Mouse (Mus musculus) stomach, postnatal 0 days (tissue): ENCODE measurements around the gene Ugt3a2. TPM values are rescaled to one million over a fixed set of nuclear protein-coding genes. Genes with fewer than 3 reads are reported as not detected.

Source experiments
- ATAC-seq: fragments of 200-750 bp; cut with Nextera tagmentation; 2 replicates; pipeline ENCODE4 v1.8.0; 2017; ENCODE audit not compliant: low FRiP score, low TSS enrichment
- DNase-seq: peaks from one replicate; pipeline ENCODE4 v3.0.0-alpha.2; 2016; ENCODE audit warnings: low spot score
- H3K27ac ChIP-seq: fragments of 300-500 bp; sonication (generic); replicated peaks from 2 replicates; pipeline ENCODE4 v1.5.1; 2014; ENCODE audit warnings: mild to moderate bottlenecking, control low read depth
- H3K27me3 ChIP-seq: fragments of 300-500 bp; sonication (generic); 2 replicates; pipeline ENCODE4 v1.6.1; 2014; ENCODE audit warnings: low read length; ENCODE audit not compliant: control insufficient read depth, insufficient read depth
- H3K36me3 ChIP-seq: fragments of 300-500 bp; sonication (generic); 2 replicates; pipeline ENCODE4 v1.6.1; 2014; ENCODE audit warnings: low read length, mixed read lengths; ENCODE audit not compliant: control insufficient read depth, insufficient read depth
- H3K4me1 ChIP-seq: fragments of 300-500 bp; sonication (generic); replicated peaks from 2 replicates; pipeline ENCODE4 v1.6.1; 2014; ENCODE audit warnings: antibody characterized with exemption; ENCODE audit not compliant: control insufficient read depth, insufficient read depth
- H3K4me2 ChIP-seq: fragments of 300-500 bp; sonication (generic); replicated peaks from 2 replicates; pipeline ENCODE4 v1.6.1; 2014; ENCODE audit warnings: low read depth, mild to moderate bottlenecking, control low read depth, moderate library complexity
- H3K4me3 ChIP-seq: fragments of 300-500 bp; sonication (generic); 2 replicates; pipeline ENCODE4 v1.5.1; 2014; ENCODE audit warnings: low read depth, low read length, control low read depth
- H3K9ac ChIP-seq: fragments of 300-500 bp; sonication (generic); 2 replicates; pipeline ENCODE4 v1.6.1; 2014; ENCODE audit warnings: mild to moderate bottlenecking, low read length, control low read depth, mixed read lengths
- H3K9me3 ChIP-seq: fragments of 300-500 bp; sonication (generic); 2 replicates; pipeline ENCODE4 v1.6.1; 2016; ENCODE audit warnings: low read length; ENCODE audit not compliant: control insufficient read depth
- CTCF ChIP-seq: IDR thresholded peaks from 2 replicates; pipeline ENCODE4 v1.5.1; 2016; ENCODE audit warnings: antibody characterized with exemption, low read depth, mild to moderate bottlenecking, moderate library complexity
- EP300 ChIP-seq: optimal IDR thresholded peaks from 2 replicates; pipeline ENCODE3; 2016; ENCODE audit warnings: antibody characterized with exemption
- whole genome bisulfite sequencing: fragments of 180-500 bp; shearing (Covaris S2); extraction: QIAGEN DNeasy Blood & Tissue Kit; methylation state at CpG from one replicate; pipeline ENCODE4 v1.1.7; 2014; 5-methylcytosine and 5-hydroxymethylcytosine counted together
- polyA plus RNA-seq: library from polyadenylated mRNA; unstranded; fragments of >200 nt; fragmentation: Nextera tagmentation; extraction: Ambion mirVana; gene quantifications from 2 replicates; pipeline ENCODE4 v1.2.1, GENCODE M21; 2015

The Ugt3a2 gene
- polyA plus RNA-seq, 1 experiment from 2014 or later, result 0.06 TPM

GRCm38 (mm10) chr15:9348739-9349138, 13.4 kb downstream of the Ugt3a2 start:
- Histone ChIP-seq H3K36me3 (no peaks in the 10 kb centered on the region), H3K27me3 (no peaks in the 10 kb centered on the region), H3K27ac (no peak overlapping the region), H3K9ac (no peak overlapping the region), H3K4me1 (no peaks in the 10 kb centered on the region), H3K4me2 (no peak overlapping the region), H3K9me3 (no peaks in the 10 kb centered on the region), H3K4me3 (no peak overlapping the region)
- no peak for DNase-seq
- no peak for ATAC-seq
- TF ChIP-seq EP300 (no peak), CTCF (0 out of 2 replicates have a peak, but pooled peaks have one; percentile 11)
- 50% methylated on average over 3 of the region's 3 CpGs for WGBS

- no peak for ATAC-seq
- no peaks in the 10 kb centered on the region for H3K36me3 ChIP-seq
- no peaks in the 10 kb centered on the region for H3K9me3 ChIP-seq
- H3K4me2 ChIP-seq, result no peak overlapping the region
- no peaks in the 10 kb centered on the region for H3K4me1 ChIP-seq
- no peak overlapping the region for H3K27ac ChIP-seq
- WGBS, result 55% methylated on average over 2 of the region's 2 CpGs
- H3K4me3 ChIP-seq, result no peak overlapping the region
- no peak for DNase-seq
- H3K27me3 ChIP-seq, result no peaks in the 10 kb centered on the region
- peak; percentile 39 for TF ChIP-seq CTCF
- TF ChIP-seq EP300, result no peak
- no peak overlapping the region for H3K9ac ChIP-seq
These were observed 27.5 kb downstream of the Ugt3a2 start for GRCm38 (mm10) chr15:9362801-9363200.

GRCm38 (mm10) chr15:9368774-9369173, 33.4 kb downstream of the Ugt3a2 start:
- Histone ChIP-seq H3K4me3 (no peak overlapping the region), H3K4me1 (no peaks in the 10 kb centered on the region), H3K36me3 (no peaks in the 10 kb centered on the region), H3K27me3 (no peaks in the 10 kb centered on the region), H3K4me2 (no peak overlapping the region), H3K9me3 (no peaks in the 10 kb centered on the region), H3K9ac (no peak overlapping the region), H3K27ac (no peak overlapping the region)
- ATAC-seq (no peak), DNase-seq (no peak)
- TF ChIP-seq EP300, result no peak
- TF ChIP-seq CTCF, result no peak
- 81% methylated on average over 3 of the region's 3 CpGs for WGBS

GRCm38 (mm10) chr15:9376281-9376680, 40.9 kb downstream of the Ugt3a2 start:
- no peak overlapping the region for H3K9ac ChIP-seq
- H3K27ac ChIP-seq, result no peak overlapping the region
- DNase-seq (no peak), ATAC-seq (no peak)
- 90% methylated on average over 7 of the region's 7 CpGs for WGBS
- no peaks in the 10 kb centered on the region for H3K27me3 ChIP-seq
- no peak for TF ChIP-seq CTCF
- TF ChIP-seq EP300, result no peak
- H3K9me3 ChIP-seq, result no peaks in the 10 kb centered on the region
- H3K36me3 ChIP-seq, result no peaks in the 10 kb centered on the region
- H3K4me3 ChIP-seq, result no peak overlapping the region
- H3K4me2 ChIP-seq, result no peak overlapping the region
- no peaks in the 10 kb centered on the region for H3K4me1 ChIP-seq

GRCm38 (mm10) chr15:9409475-9409874, 74.1 kb downstream of the Ugt3a2 start:
- no peaks in the 10 kb centered on the region for H3K36me3 ChIP-seq
- H3K27ac ChIP-seq, result no peak overlapping the region
- no peak overlapping the region for H3K9ac ChIP-seq
- ATAC-seq (no peak), DNase-seq (no peak)
- no peak overlapping the region for H3K4me3 ChIP-seq
- TF ChIP-seq EP300 (no peak), CTCF (no peak)
- no peaks in the 10 kb centered on the region for H3K4me1 ChIP-seq
- H3K4me2 ChIP-seq, result no peak overlapping the region
- no peaks in the 10 kb centered on the region for H3K9me3 ChIP-seq
- H3K27me3 ChIP-seq, result no peaks in the 10 kb centered on the region
- 89% methylated on average over 3 of the region's 3 CpGs for WGBS

Other genes starting within 250 kb of the Ugt3a2 start
- 2.7 and 3.1 TPM in 2 replicates for gene Lmbrd2, start 195.0 kb upstream of the Ugt3a2 start, polyA plus RNA-seq
- gene Skp2, start 180.1 kb upstream of the Ugt3a2 start, polyA plus RNA-seq, result 8.6 and 9.7 TPM in 2 replicates
- gene Ugt3a1, start 58.7 kb upstream of the Ugt3a2 start, polyA plus RNA-seq, result not detected in 2 replicates
- gene Capsl, start 100.5 kb downstream of the Ugt3a2 start, polyA plus RNA-seq, result 6.8 and 7.4 TPM in 2 replicates
- gene Il7r, start 194.6 kb downstream of the Ugt3a2 start, polyA plus RNA-seq, result 0.24 and 0.34 TPM in 2 replicates